Mouse (Mus musculus) layer of hippocampus, adult 2 months (tissue): ENCODE data around the gene Timm50. TPM values are rescaled to one million over a fixed set of nuclear protein-coding genes. Genes with fewer than 3 reads are reported as not detected.
A peak's percentile ranks its signal among the peaks of the same experiment; 100 is the strongest.

Experiments
- DNase-seq, 2 experiments: peaks; one replicate each; pipeline ENCODE4 v3.0.0; 2022; ENCODE audit warnings: low spot score in 2 of 2
- H3K27ac ChIP-seq: fragments of 200-600 bp; 2 replicates; pipeline ENCODE4 v1.8.1; 2022
- H3K4me3 ChIP-seq: fragments of 200-600 bp; 2 replicates; pipeline ENCODE4 v1.8.1; 2022; ENCODE audit warnings: mild to moderate bottlenecking
- CTCF ChIP-seq: fragments of 200-600 bp; conservative IDR thresholded peaks from 2 replicates; pipeline ENCODE4 v1.8.1; 2022; ENCODE audit warnings: antibody characterized with exemption, mild to moderate bottlenecking, moderate library complexity
- total RNA-seq, 2 experiments: library from RNA; stranded (reverse); gene quantifications; 2 replicates each; pipeline ENCODE4 v1.2.3; 2021

The Timm50 gene
- total RNA-seq, 2 experiments from 2014 or later = 37.8 to 38.5 TPM

GRCm38 (mm10) chr7:28277615-28278278 lies 34.1 kb downstream of the Timm50 start, which contains the start of gene Eid2b:
Gene Eid2b (plus strand): TSS chr7:28277739.
- TF ChIP-seq CTCF = peak; percentile 95
- H3K4me3 ChIP-seq = peak within 1 kb of the TSS; percentile 92
- DNase-seq = peak; percentile 94 to 97
- H3K27ac ChIP-seq = peak within 1 kb of the TSS; percentile 95

GRCm38 (mm10) chr7:28277237-28277614 lies 34.6 kb downstream of the Timm50 start:
- H3K27ac ChIP-seq = no peak overlapping the region
- H3K4me3 ChIP-seq = no peak overlapping the region
- TF ChIP-seq CTCF = no peak
- DNase-seq = no peak

- TF ChIP-seq CTCF = peak; percentile 61
- no peak for DNase-seq
Measured at GRCm38 (mm10) chr7:28271761-28272160, 40.1 kb downstream of the Timm50 start.

GRCm38 (mm10) chr7:28269355-28269754 lies 42.5 kb downstream of the Timm50 start:
- no peak for DNase-seq
- TF ChIP-seq CTCF = peak; percentile 47
- no peak overlapping the region for H3K4me3 ChIP-seq

More at GRCm38 (mm10) chr7:28271761-28272160, 40.1 kb downstream of the Timm50 start:
- no peak overlapping the region for H3K4me3 ChIP-seq
- H3K27ac ChIP-seq = no peak overlapping the region

GRCm38 (mm10) chr7:28268576-28268975 lies 43.3 kb downstream of the Timm50 start:
- DNase-seq = no peak
- TF ChIP-seq CTCF = no peak
- Histone ChIP-seq H3K4me3 (peak overlapping the region; percentile 88), H3K27ac (peak overlapping the region; percentile 92)

More at GRCm38 (mm10) chr7:28269355-28269754, 42.5 kb downstream of the Timm50 start:
- H3K27ac ChIP-seq = no peak overlapping the region

GRCm38 (mm10) chr7:28268042-28268531 lies 43.8 kb downstream of the Timm50 start:
- TF ChIP-seq CTCF = no peak
- Histone ChIP-seq H3K27ac (peak overlapping the region; percentile 92), H3K4me3 (peak overlapping the region; percentile 88)
- DNase-seq = peak in 1 of 2 experiments; percentile 51

GRCm38 (mm10) chr7:28267129-28268041 lies 44.5 kb downstream of the Timm50 start, which contains the start of gene Eid2:
Gene Eid2 (plus strand): TSS chr7:28267881.
- Histone ChIP-seq H3K27ac (peak within 1 kb of the TSS; percentile 92), H3K4me3 (peak within 1 kb of the TSS; percentile 88)
- peak; percentile 48 for TF ChIP-seq CTCF
- peak; percentile 91 to 92 for DNase-seq

- no peak overlapping the region for H3K4me3 ChIP-seq
- H3K27ac ChIP-seq = no peak overlapping the region
- no peak for TF ChIP-seq CTCF
- no peak for DNase-seq
Measured at GRCm38 (mm10) chr7:28265391-28265790, 46.5 kb downstream of the Timm50 start.

- no peak overlapping the region for H3K4me3 ChIP-seq
- DNase-seq = peak in 1 of 2 experiments; percentile 33
- no peak overlapping the region for H3K27ac ChIP-seq
- TF ChIP-seq CTCF = peak; percentile 53
Measured at GRCm38 (mm10) chr7:28263786-28264185, 48.1 kb downstream of the Timm50 start.

GRCm38 (mm10) chr7:28262861-28263260 lies 49.0 kb downstream of the Timm50 start:
- no peak overlapping the region for H3K27ac ChIP-seq
- TF ChIP-seq CTCF = no peak
- H3K4me3 ChIP-seq = no peak overlapping the region
- no peak for DNase-seq

Other genes starting within 250 kb of the Timm50 start
- gene Fcgbp, start 240.8 kb downstream of the Timm50 start, total RNA-seq = 1 to 10 TPM in 1 of 2 experiments, under 1 TPM in 1; 0.95 to 1.2 TPM
- gene 9530053A07Rik, start 182.6 kb downstream of the Timm50 start, total RNA-seq = under 1 TPM in 1 of 2 experiments, not detected in 1; 0.05 TPM
- 10 to 100 TPM; 51.7 to 52.3 TPM for gene Fbl, start 142.4 kb downstream of the Timm50 start, total RNA-seq
- gene Dyrk1b, start 132.6 kb downstream of the Timm50 start, total RNA-seq = 10 to 100 TPM; 44.7 to 46.9 TPM
- gene Eid2, start 44.2 kb downstream of the Timm50 start, total RNA-seq = 10 to 100 TPM; 58.3 to 59.0 TPM
- gene Eid2b, start 34.3 kb downstream of the Timm50 start, total RNA-seq = 10 to 100 TPM; 34.3 to 37.5 TPM
- gene Selenov, start 20.9 kb downstream of the Timm50 start, total RNA-seq = under 1 TPM; 0.38 to 0.79 TPM
- 1 to 10 TPM; 1.8 to 1.9 TPM for gene Dll3, start 9.8 kb downstream of the Timm50 start, total RNA-seq
- 100 to 1,000 TPM; 117 to 123 TPM for gene Supt5, start 26.7 kb upstream of the Timm50 start, total RNA-seq
- gene Rps16, start 38.6 kb upstream of the Timm50 start, total RNA-seq = 100 to 1,000 TPM; 490 to 496 TPM
- 1 to 10 TPM; 5.9 to 6.8 TPM for gene Plekhg2, start 60.5 kb upstream of the Timm50 start, total RNA-seq
- gene Zfp36, start 68.2 kb upstream of the Timm50 start, total RNA-seq = 1 to 10 TPM; 2.0 to 3.2 TPM
- gene Med29, start 80.6 kb upstream of the Timm50 start, total RNA-seq = 10 to 100 TPM; 17.7 to 18.7 TPM
- gene Paf1, start 80.9 kb upstream of the Timm50 start, total RNA-seq = 10 to 100 TPM; 68.4 to 79.0 TPM
- 1 to 10 TPM in 1 of 2 experiments, under 1 TPM in 1; 0.86 to 2.3 TPM for gene Gmfg, start 125.4 kb upstream of the Timm50 start, total RNA-seq
- gene Lrfn1, start 139.9 kb upstream of the Timm50 start, total RNA-seq = 10 to 100 TPM; 69.1 to 79.8 TPM
- not detected for gene Ifnl2, start 198.4 kb upstream of the Timm50 start, total RNA-seq
- not detected for gene Ifnl3, start 210.8 kb upstream of the Timm50 start, total RNA-seq
- gene Sycn, start 228.8 kb upstream of the Timm50 start, total RNA-seq = not detected
- gene Nccrp1, start 235.2 kb upstream of the Timm50 start, total RNA-seq = under 1 TPM; 0.23 to 0.47 TPM